Mouse (Mus musculus) heart, embryonic 11.5 days (tissue): ENCODE measurements at regions not wholly inside any gene's neighbourhood (a gene's known extent, or its start where the extent isn't known, plus 50 kb on each side); places are given as distances from the start of the nearest gene placed in this dataset.

Experiments used
- ATAC-seq: fragments of 200-750 bp; cut with Nextera tagmentation; replicated peaks from 2 replicates; pipeline ENCODE4 v1.8.0; 2017; ENCODE audit warnings: moderate library complexity; ENCODE audit not compliant: insufficient number of reproducible peaks, low FRiP score, low TSS enrichment
- H3K27ac ChIP-seq: fragments of 300-500 bp; sonication (generic); 2 replicates; pipeline ENCODE4 v1.5.1; 2014; ENCODE audit warnings: mild to moderate bottlenecking, low read depth, low read length
- H3K27me3 ChIP-seq: fragments of 300-500 bp; sonication (generic); 2 replicates; pipeline ENCODE4 v1.6.1; 2014; ENCODE audit warnings: mild to moderate bottlenecking, low read length, mixed read lengths; ENCODE audit not compliant: control insufficient read depth, insufficient read depth
- H3K36me3 ChIP-seq: fragments of 300-500 bp; sonication (generic); 2 replicates; pipeline ENCODE4 v1.6.1; 2014; ENCODE audit warnings: mild to moderate bottlenecking, low read length, moderate library complexity, mixed read lengths; ENCODE audit not compliant: control insufficient read depth, insufficient read depth
- H3K4me1 ChIP-seq: fragments of 300-500 bp; sonication (generic); 2 replicates; pipeline ENCODE4 v1.6.1; 2014; ENCODE audit warnings: low read length; ENCODE audit not compliant: control insufficient read depth, insufficient read depth
- H3K4me2 ChIP-seq: fragments of 300-500 bp; sonication (generic); 2 replicates; pipeline ENCODE4 v1.6.1; 2014; ENCODE audit warnings: mild to moderate bottlenecking, moderate library complexity
- H3K4me3 ChIP-seq: fragments of 300-500 bp; sonication (generic); 2 replicates; pipeline ENCODE4 v1.5.1; 2014; ENCODE audit warnings: low read depth, low read length
- H3K9ac ChIP-seq: fragments of 300-500 bp; sonication (generic); 2 replicates; pipeline ENCODE4 v1.6.1; 2014; ENCODE audit warnings: mild to moderate bottlenecking, low read depth, low read length, moderate library complexity
- H3K9me3 ChIP-seq: fragments of 300-500 bp; sonication (generic); replicated peaks from 2 replicates; pipeline ENCODE4 v1.6.1; 2016; ENCODE audit warnings: low read length; ENCODE audit not compliant: control insufficient read depth
- WGBS: fragments of 180-500 bp; shearing (Covaris S2); extraction: QIAGEN DNeasy Blood & Tissue Kit; methylation state at CpG from one replicate; pipeline ENCODE4 v1.1.7; 2014; ENCODE audit not compliant: insufficient replicate concordance; 5-methylcytosine and 5-hydroxymethylcytosine counted together

DNA sequence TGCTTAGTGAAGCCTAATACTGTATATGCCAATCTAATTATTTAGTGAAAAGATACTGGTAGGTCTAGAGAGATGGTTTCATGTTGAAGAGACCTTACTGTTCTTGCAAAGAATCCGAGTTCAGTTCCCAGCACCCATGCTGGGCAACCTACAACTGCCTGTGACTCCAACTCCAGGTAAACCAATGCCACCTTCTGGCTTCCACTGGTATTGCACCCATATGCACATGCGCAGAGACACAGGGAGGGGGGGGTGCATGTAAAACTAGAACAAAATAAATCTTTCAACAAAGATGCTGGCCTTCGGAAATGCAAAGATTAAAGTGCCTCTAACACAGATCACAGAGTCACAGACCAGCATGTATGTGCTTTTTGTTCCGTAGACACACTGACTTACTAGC, 348.5 kb upstream of the Tmem132c start:
- H3K9me3 ChIP-seq: no peaks in the 10 kb centered on the region
- no peak for ATAC-seq

GRCm38 (mm10) chr5:126910084-126910483, 331.5 kb upstream of the Tmem132c start:
- H3K9me3 ChIP-seq: no peaks in the 10 kb centered on the region
- H3K4me1 ChIP-seq: no peaks in the 10 kb centered on the region
- no peak for ATAC-seq
- H3K36me3 ChIP-seq: no peaks in the 10 kb centered on the region
- no peak overlapping the region for H3K27ac ChIP-seq
- no peak overlapping the region for H3K4me2 ChIP-seq
- H3K9ac ChIP-seq: no peak overlapping the region
- H3K27me3 ChIP-seq: no peaks in the 10 kb centered on the region
- 70% methylated on average over 2 of the region's 2 CpGs for WGBS
- no peak overlapping the region for H3K4me3 ChIP-seq

More for the DNA sequence above, 348.5 kb upstream of the Tmem132c start:
- Histone ChIP-seq H3K4me1 (peaks cover 6% of the 10 kb centered on the region; the same call in 1 of the 2 replicates), H3K4me3 (no peak overlapping the region), H3K36me3 (no peaks in the 10 kb centered on the region), H3K27ac (no peak overlapping the region), H3K27me3 (no peaks in the 10 kb centered on the region), H3K4me2 (no peak overlapping the region), H3K9ac (no peak overlapping the region)
- 82% methylated on average over 4 of the region's 4 CpGs for WGBS

GRCm38 (mm10) chr5:126917300-126917699, 324.3 kb upstream of the Tmem132c start:
- H3K9ac ChIP-seq: no peak overlapping the region
- no peak overlapping the region for H3K4me2 ChIP-seq
- H3K4me3 ChIP-seq: no peak overlapping the region
- no peaks in the 10 kb centered on the region for H3K36me3 ChIP-seq
- 72% methylated on average over 7 of the region's 7 CpGs for WGBS
- no peaks in the 10 kb centered on the region for H3K4me1 ChIP-seq
- H3K27ac ChIP-seq: no peak overlapping the region
- H3K9me3 ChIP-seq: 0 out of 2 replicates have a peak, but pooled peaks cover 2% of the 10 kb centered on the region
- no peaks in the 10 kb centered on the region for H3K27me3 ChIP-seq
- no peak for ATAC-seq

- no peak for ATAC-seq
- no peak overlapping the region for H3K9ac ChIP-seq
- 0 out of 2 replicates have a peak, but pooled peaks cover 3% of the 10 kb centered on the region for H3K9me3 ChIP-seq
- WGBS: 46% methylated on average over 2 of the region's 2 CpGs
- no peaks in the 10 kb centered on the region for H3K27me3 ChIP-seq
- no peaks in the 10 kb centered on the region for H3K36me3 ChIP-seq
- no peaks in the 10 kb centered on the region for H3K4me1 ChIP-seq
- H3K27ac ChIP-seq: no peak overlapping the region
- H3K4me3 ChIP-seq: no peak overlapping the region
- H3K4me2 ChIP-seq: no peak overlapping the region
Measured at GRCm38 (mm10) chr5:126933466-126933865, 308.1 kb upstream of the Tmem132c start.

- H3K4me3 ChIP-seq: no peak overlapping the region
- H3K9ac ChIP-seq: no peak overlapping the region
- no peak for ATAC-seq
- 78% methylated on average over 7 of the region's 7 CpGs for WGBS
- no peaks in the 10 kb centered on the region for H3K4me1 ChIP-seq
- H3K27me3 ChIP-seq: no peaks in the 10 kb centered on the region
- H3K9me3 ChIP-seq: no peaks in the 10 kb centered on the region; the same call in 1 of the 2 replicates
- no peaks in the 10 kb centered on the region for H3K36me3 ChIP-seq
- H3K4me2 ChIP-seq: no peak overlapping the region
- no peak overlapping the region for H3K27ac ChIP-seq
Measured at GRCm38 (mm10) chr5:126944861-126945260, 296.7 kb upstream of the Tmem132c start.

- no peak overlapping the region for H3K4me2 ChIP-seq
- no peaks in the 10 kb centered on the region for H3K9me3 ChIP-seq
- no peak overlapping the region for H3K4me3 ChIP-seq
- ATAC-seq: no peak
- no peak overlapping the region for H3K9ac ChIP-seq
- 73% methylated on average over 5 of the region's 5 CpGs for WGBS
- H3K36me3 ChIP-seq: no peaks in the 10 kb centered on the region
- H3K27ac ChIP-seq: no peak overlapping the region
- no peaks in the 10 kb centered on the region for H3K4me1 ChIP-seq
- H3K27me3 ChIP-seq: no peaks in the 10 kb centered on the region
Measured at GRCm38 (mm10) chr5:126954189-126954588, 287.4 kb upstream of the Tmem132c start.

- no peak overlapping the region for H3K4me3 ChIP-seq
- H3K4me2 ChIP-seq: no peak overlapping the region
- H3K4me1 ChIP-seq: no peaks in the 10 kb centered on the region
- H3K27ac ChIP-seq: no peak overlapping the region
- WGBS: 80% methylated on average over 6 of the region's 6 CpGs
- H3K27me3 ChIP-seq: no peaks in the 10 kb centered on the region
- no peaks in the 10 kb centered on the region for H3K9me3 ChIP-seq
- no peaks in the 10 kb centered on the region for H3K36me3 ChIP-seq
- no peak overlapping the region for H3K9ac ChIP-seq
- ATAC-seq: no peak
Measured at GRCm38 (mm10) chr5:126954634-126955033, 287.0 kb upstream of the Tmem132c start.

DNA sequence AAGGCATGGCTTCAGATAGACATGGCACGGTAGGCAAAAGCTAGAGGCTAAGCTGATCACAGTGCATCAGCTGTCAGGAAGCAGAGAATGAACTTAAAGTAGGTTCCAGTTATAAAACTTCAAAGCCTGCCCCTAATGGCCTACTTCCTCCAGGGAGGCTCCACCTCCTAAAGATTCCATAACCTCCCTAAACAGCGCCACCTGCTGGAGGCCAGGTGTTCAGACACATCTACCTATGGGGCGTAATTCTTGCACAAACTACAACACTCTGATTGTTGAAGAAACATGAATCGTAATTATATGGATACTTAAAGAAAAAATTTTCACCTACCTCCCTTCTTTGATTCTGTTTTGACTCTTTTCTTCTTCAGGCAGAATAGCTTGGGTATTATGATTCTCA, 277.0 kb upstream of the Tmem132c start:
- Histone ChIP-seq H3K27ac (no peak overlapping the region), H3K9me3 (no peaks in the 10 kb centered on the region), H3K36me3 (no peaks in the 10 kb centered on the region), H3K4me2 (no peak overlapping the region), H3K4me3 (no peak overlapping the region), H3K9ac (no peak overlapping the region), H3K4me1 (no peaks in the 10 kb centered on the region), H3K27me3 (no peaks in the 10 kb centered on the region)
- ATAC-seq: no peak
- whole genome bisulfite sequencing: 79% methylated on average over 4 of the region's 4 CpGs

DNA sequence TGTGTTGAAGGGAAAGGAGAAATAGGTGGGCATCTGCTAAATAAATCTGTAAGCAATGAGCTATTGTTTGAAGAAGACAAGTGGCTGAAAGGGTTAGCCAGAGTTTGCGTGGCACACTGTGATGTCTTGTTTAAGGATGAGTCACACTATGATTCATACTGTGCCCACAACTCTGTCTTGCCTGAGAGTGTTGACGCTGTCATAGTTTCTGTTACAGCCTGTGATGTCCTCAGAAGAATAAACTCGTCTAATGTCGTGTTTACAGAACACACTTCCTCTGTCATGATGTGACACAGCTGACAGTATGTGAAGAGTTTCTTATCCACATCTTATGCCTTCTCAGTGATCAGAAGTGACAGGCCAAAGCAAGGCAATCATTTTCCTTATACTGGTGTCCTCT, 274.5 kb upstream of the Tmem132c start:
- ATAC-seq: no peak
- Histone ChIP-seq H3K4me3 (no peak overlapping the region), H3K4me2 (no peak overlapping the region), H3K36me3 (no peaks in the 10 kb centered on the region), H3K27ac (no peak overlapping the region), H3K9ac (no peak overlapping the region), H3K4me1 (no peaks in the 10 kb centered on the region), H3K9me3 (no peaks in the 10 kb centered on the region), H3K27me3 (no peaks in the 10 kb centered on the region)
- 64% methylated on average over 4 of the region's 4 CpGs for WGBS
